Mouse (Mus musculus): ENCODE measurements at regions not wholly inside any gene's neighbourhood (a gene's known extent, or its start where the extent isn't known, plus 50 kb on each side); places are given as distances from the start of the nearest gene placed in this dataset.
"Not testable (repeated sequence)": the region's sequence is repeated elsewhere in the genome, so short reads cannot be mapped to it uniquely, and the experiment has no call there.

GRCm38 (mm10) chr13:66715191-66716161, 189.2 kb upstream of the Gm10767 start:
- not testable (repeated sequence) for H3K4me1 ChIP-seq (ENCODE audit: control insufficient read depth, insufficient read depth, low read length); H3K27me3 ChIP-seq (ENCODE audit: control insufficient read depth, insufficient read depth, low read length); H3K27ac ChIP-seq (ENCODE audit: insufficient read depth, low read length); H3K4me3 ChIP-seq (replicated peaks; ENCODE audit: insufficient read depth, low read depth, low read length); DNase-seq
- WGBS, result 39% methylated on average over 29 of the region's 31 CpGs

GRCm38 (mm10) chr13:66711010-66711409, 193.7 kb upstream of the Gm10767 start:
- WGBS, result 47% methylated on average over 3 of the region's 3 CpGs
- not testable (repeated sequence) for H3K4me3 ChIP-seq (replicated peaks; ENCODE audit: insufficient read depth, low read depth, low read length); H3K4me1 ChIP-seq (ENCODE audit: control insufficient read depth, insufficient read depth, low read length); H3K27me3 ChIP-seq (ENCODE audit: control insufficient read depth, insufficient read depth, low read length); DNase-seq; H3K27ac ChIP-seq (ENCODE audit: insufficient read depth, low read length)

- H3K4me1 ChIP-seq (ENCODE audit: control insufficient read depth, insufficient read depth, low read length); H3K27me3 ChIP-seq (ENCODE audit: control insufficient read depth, insufficient read depth, low read length); H3K4me3 ChIP-seq (replicated peaks; ENCODE audit: insufficient read depth, low read depth, low read length); DNase-seq; H3K27ac ChIP-seq (ENCODE audit: insufficient read depth, low read length): not testable (repeated sequence)
- WGBS, result 77% methylated on average over 4 of the region's 4 CpGs
These were observed 206.7 kb upstream of the Gm10767 start for GRCm38 (mm10) chr13:66697983-66698535.

DNA sequence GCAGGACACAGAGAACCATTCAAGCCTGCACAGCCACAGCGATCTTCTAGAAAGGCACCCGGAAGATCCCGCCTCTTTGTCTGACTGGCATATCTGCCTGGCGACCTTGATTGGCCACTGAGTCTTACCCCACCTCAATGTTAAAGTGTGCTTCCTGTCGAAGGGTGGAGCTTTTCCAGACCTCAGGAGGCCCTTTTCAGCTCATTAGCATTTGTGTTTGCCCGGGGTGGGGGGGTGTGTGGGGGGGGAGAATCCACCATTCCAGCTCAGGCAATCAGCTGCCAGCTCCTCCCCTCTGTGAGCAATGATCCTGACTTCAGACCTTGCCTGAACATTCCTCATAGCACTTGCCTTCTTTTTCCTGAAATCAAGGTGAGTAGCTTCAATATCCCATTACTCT, 223.9 kb upstream of the Gm10767 start:
- not testable (repeated sequence) for H3K27ac ChIP-seq (ENCODE audit: insufficient read depth, low read length); DNase-seq; H3K4me1 ChIP-seq (ENCODE audit: control insufficient read depth, insufficient read depth, low read length); H3K4me3 ChIP-seq (replicated peaks; ENCODE audit: insufficient read depth, low read depth, low read length); H3K27me3 ChIP-seq (ENCODE audit: control insufficient read depth, insufficient read depth, low read length)
- 63% methylated on average over 6 of the region's 6 CpGs for WGBS

DNA sequence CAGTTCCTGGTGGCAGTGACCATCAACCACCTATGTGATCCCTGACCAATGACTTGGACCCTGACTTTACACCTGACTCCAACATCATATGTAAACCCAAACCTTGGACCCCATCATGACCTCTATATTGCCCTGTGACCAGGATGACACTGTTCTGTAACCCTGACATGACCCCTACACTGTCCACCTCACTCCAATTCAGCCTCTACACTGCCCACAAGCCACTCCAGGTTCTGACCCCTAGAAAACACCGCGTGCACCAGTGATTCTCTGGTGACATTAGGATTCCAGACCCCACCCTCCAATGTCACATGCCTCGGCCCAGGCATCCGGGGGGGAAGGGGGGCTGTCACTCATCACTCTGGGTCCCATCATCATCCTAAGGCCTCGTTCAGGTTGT, 201.3 kb upstream of the 2410141K09Rik start:
- not testable (repeated sequence) for H3K4me3 ChIP-seq (replicated peaks; ENCODE audit: insufficient read depth, low read depth, low read length); H3K27ac ChIP-seq (ENCODE audit: insufficient read depth, low read length); H3K4me1 ChIP-seq (ENCODE audit: control insufficient read depth, insufficient read depth, low read length); H3K27me3 ChIP-seq (ENCODE audit: control insufficient read depth, insufficient read depth, low read length); DNase-seq
- WGBS, result 88% methylated on average over 5 of the region's 5 CpGs

GRCm38 (mm10) chr13:66625761-66626160, 184.8 kb upstream of the 2410141K09Rik start:
- not testable (repeated sequence) for H3K4me3 ChIP-seq (replicated peaks; ENCODE audit: insufficient read depth, low read depth, low read length); H3K4me1 ChIP-seq (ENCODE audit: control insufficient read depth, insufficient read depth, low read length); DNase-seq; H3K27ac ChIP-seq (ENCODE audit: insufficient read depth, low read length); H3K27me3 ChIP-seq (ENCODE audit: control insufficient read depth, insufficient read depth, low read length)
- WGBS, result 49% methylated on average over 3 of the region's 3 CpGs

GRCm38 (mm10) chr13:66586041-66586440, 145.1 kb upstream of the 2410141K09Rik start:
- H3K4me3 ChIP-seq (replicated peaks; ENCODE audit: insufficient read depth, low read depth, low read length); H3K27ac ChIP-seq (ENCODE audit: insufficient read depth, low read length); H3K27me3 ChIP-seq (ENCODE audit: control insufficient read depth, insufficient read depth, low read length); H3K4me1 ChIP-seq (ENCODE audit: control insufficient read depth, insufficient read depth, low read length): not testable (repeated sequence)
- DNase-seq, result peak in 1 of 2 experiments; percentile 5
- 92% methylated on average over 11 of the region's 11 CpGs for WGBS

GRCm38 (mm10) chr13:66563616-66564015, 122.7 kb upstream of the 2410141K09Rik start:
- not testable (repeated sequence) for H3K27ac ChIP-seq (ENCODE audit: insufficient read depth, low read length); H3K27me3 ChIP-seq (ENCODE audit: control insufficient read depth, insufficient read depth, low read length); H3K4me3 ChIP-seq (replicated peaks; ENCODE audit: insufficient read depth, low read depth, low read length); DNase-seq; H3K4me1 ChIP-seq (ENCODE audit: control insufficient read depth, insufficient read depth, low read length)
- 68% methylated on average over 4 of the region's 4 CpGs for WGBS

DNA sequence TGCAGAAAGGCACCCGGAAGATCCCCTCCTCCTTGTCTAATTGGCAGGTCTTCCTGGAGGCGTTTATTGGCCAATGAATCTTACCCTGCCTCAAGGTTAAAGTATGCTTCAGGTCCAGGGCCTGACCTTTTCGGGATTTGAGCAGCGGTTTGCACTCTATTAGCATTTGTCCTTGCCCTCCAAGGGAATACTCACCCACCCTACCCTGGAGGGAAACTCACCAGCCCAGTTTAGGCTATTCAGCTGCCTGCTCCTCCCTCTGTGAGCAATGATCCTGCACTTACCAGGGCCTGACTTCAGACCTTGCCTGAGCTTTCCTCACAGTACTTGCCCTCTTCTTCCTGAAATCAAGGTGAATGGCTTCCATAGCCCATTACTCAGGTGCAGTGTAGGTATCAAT, 115.5 kb upstream of the 2410141K09Rik start:
- H3K4me1 ChIP-seq (ENCODE audit: control insufficient read depth, insufficient read depth, low read length); H3K27ac ChIP-seq (ENCODE audit: insufficient read depth, low read length); H3K4me3 ChIP-seq (replicated peaks; ENCODE audit: insufficient read depth, low read depth, low read length); H3K27me3 ChIP-seq (ENCODE audit: control insufficient read depth, insufficient read depth, low read length); DNase-seq: not testable (repeated sequence)
- WGBS, result 59% methylated on average over 4 of the region's 4 CpGs

GRCm38 (mm10) chr13:66547951-66548350, 107.0 kb upstream of the 2410141K09Rik start:
- H3K4me1 ChIP-seq (ENCODE audit: control insufficient read depth, insufficient read depth, low read length); H3K4me3 ChIP-seq (replicated peaks; ENCODE audit: insufficient read depth, low read depth, low read length); DNase-seq; H3K27ac ChIP-seq (ENCODE audit: insufficient read depth, low read length); H3K27me3 ChIP-seq (ENCODE audit: control insufficient read depth, insufficient read depth, low read length): not testable (repeated sequence)
- WGBS, result 80% methylated on average over 3 of the region's 3 CpGs

DNA sequence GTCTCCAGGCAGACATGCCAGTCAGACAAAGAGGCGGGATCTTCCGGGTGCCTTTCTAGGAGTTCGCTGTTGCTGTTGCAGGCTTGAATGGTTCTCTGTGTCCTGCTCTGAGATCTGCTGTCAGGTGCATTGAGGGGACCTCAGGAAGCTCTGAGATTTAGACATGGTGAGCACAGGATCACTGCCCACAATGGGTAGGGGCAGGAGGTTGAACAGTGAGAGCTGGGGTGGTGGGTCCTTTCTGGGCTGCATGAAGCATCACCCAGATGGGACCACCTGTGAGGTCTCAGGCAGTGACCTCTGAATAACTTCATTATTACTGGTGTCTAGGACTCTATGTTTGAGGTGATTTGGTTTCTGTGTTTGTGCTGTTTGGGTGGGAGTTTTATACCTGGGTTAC, 78.7 kb upstream of the 2410141K09Rik start:
- H3K4me1 ChIP-seq (ENCODE audit: control insufficient read depth, insufficient read depth, low read length); H3K4me3 ChIP-seq (replicated peaks; ENCODE audit: insufficient read depth, low read depth, low read length); DNase-seq; H3K27ac ChIP-seq (ENCODE audit: insufficient read depth, low read length); H3K27me3 ChIP-seq (ENCODE audit: control insufficient read depth, insufficient read depth, low read length): not testable (repeated sequence)
- 80% methylated on average over 3 of the region's 3 CpGs for WGBS
